Mouse (Mus musculus): ENCODE data around the gene Olfr509.
"Not testable (repeated sequence)": the region's sequence is repeated elsewhere in the genome, so short reads cannot be mapped to it uniquely, and the experiment has no call there.

Olfr509 gene

DNA sequence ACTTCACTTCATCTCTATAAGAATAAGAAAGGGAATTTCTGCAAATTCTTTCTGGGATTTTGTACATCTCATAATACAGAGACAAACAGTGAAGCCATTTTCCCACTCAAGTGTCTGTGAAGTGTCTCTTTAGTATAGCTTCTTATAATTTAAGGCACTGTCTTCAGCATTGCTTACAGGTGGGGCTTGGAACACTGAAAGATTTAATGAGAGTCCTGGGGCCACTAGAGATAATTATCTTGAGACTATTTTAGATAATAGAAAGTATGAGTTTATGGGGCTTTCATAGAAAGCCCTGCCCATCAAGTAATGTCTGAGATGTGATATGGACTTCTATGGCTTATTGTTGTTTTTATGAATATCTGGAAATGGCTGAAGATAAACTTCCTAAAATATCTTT is at the start of gene Olfr509:
Gene Olfr509, minus strand, starts transcription at position 101 of the 400 bp plus-strand sequence.
- no peak for DNase-seq (ENCODE audit: extremely low read depth, insufficient read length, low spot score)

DNA sequence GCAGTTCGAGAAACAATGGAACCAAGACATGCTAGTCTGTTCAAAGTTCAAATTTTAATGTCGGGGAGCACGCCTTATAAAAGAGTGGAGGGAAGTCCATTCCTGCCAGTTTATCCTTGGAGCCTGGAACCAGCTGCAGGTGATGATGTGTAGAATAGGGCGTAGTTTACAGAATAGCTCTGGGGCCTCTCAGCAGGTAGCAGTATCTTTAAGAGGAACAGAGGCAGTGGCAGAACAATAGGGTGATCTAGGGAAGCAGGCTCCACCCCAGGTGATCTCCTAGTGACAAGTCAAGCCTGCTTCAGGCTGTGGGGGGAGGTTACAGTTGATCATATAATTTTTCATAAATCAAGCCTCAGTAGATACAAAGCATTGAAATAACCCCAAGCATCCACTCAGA is 27.2 kb upstream of the Olfr509 start:
- no peak for DNase-seq (ENCODE audit: extremely low read depth, insufficient read length, low spot score)

DNA sequence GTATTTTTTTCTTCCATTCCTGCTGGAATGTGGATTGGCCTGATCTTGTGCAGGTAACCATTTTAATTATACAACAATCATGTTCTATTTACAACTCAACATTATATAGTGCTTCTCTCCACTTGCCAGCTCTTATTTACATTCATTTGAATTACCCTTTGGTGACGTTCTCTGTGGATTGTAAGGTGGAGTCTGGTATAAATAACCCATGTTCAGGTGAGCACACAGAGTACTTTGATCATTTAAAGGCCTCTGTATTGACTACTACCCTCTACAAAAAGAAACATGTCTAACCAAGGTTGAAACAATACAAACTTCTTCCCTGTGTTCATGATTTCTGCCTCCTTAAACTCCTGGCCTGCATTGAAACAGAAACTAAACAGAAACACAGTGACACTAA is 19.4 kb upstream of the Olfr509 start:
- no peak for DNase-seq (ENCODE audit: extremely low read depth, insufficient read length, low spot score)

- no peak for DNase-seq (ENCODE audit: extremely low read depth, insufficient read length, low spot score)
Measured at GRCm38 (mm10) chr7:108666118-108666517, 14.4 kb upstream of the Olfr509 start, which contains the start of gene Olfr510. TSS of gene Olfr510 (plus strand) at chr7:108666418.

- no peak for DNase-seq (ENCODE audit: extremely low read depth, insufficient read length, low spot score)
Measured at GRCm38 (mm10) chr7:108662419-108662818, 10.7 kb upstream of the Olfr509 start.

- no peak for DNase-seq (ENCODE audit: extremely low read depth, insufficient read length, low spot score)
Measured at GRCm38 (mm10) chr7:108629694-108630093, 22.0 kb downstream of the Olfr509 start, which contains the start of gene Olfr508. TSS of gene Olfr508 (plus strand) at chr7:108629994.

GRCm38 (mm10) chr7:108621514-108621913 is 30.2 kb downstream of the Olfr509 start, which contains the start of gene Olfr507:
TSS of gene Olfr507 (plus strand) at chr7:108621814.
- DNase-seq (ENCODE audit: extremely low read depth, insufficient read length, low spot score) = no peak

GRCm38 (mm10) chr7:108616781-108617180 is 34.9 kb downstream of the Olfr509 start:
- DNase-seq (ENCODE audit: extremely low read depth, insufficient read length, low spot score) = not testable (repeated sequence)

DNA sequence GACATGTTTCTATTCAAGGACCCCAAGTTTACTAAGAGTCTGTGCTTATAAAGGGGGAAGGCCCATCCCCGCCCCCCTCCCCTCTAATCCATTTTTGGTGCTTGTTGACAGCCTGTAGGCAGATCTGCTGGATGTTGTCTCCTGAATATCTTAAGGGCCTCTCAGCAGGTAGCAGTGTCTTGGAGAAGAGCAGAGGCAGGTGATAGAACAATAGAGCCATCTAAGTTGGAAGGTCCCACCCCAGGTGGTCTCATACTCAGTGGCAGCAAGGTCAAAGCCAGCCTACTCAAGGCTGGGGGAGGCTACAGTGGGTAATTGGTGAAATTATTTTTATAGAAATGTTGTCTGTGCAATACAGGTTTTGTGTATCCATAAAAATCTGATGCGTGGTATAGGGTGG is 37.6 kb downstream of the Olfr509 start:
- DNase-seq (ENCODE audit: extremely low read depth, insufficient read length, low spot score) = no peak

GRCm38 (mm10) chr7:108610487-108610886 is 41.2 kb downstream of the Olfr509 start, which contains the start of gene Olfr506:
TSS of gene Olfr506 (plus strand) at chr7:108610787.
- no peak for DNase-seq (ENCODE audit: extremely low read depth, insufficient read length, low spot score)

DNA sequence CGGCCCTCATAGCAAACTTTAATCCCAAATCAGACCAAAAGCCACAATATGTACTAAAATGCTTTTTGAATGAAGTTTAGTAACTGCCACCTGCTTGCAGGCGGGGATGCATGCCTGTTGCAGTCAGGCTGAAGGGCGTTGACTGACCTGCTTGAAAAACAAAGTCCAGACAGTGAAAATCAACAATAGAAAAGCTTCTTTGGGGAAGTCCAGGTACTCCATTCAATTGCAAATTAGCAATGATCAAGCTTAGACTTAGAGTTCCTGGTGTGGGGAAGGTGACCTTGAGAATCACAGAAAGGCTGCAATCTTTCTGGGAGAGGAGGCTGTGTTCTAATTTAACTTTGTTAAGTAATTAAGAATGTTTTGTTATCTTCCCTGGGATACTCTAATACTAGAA is 49.8 kb downstream of the Olfr509 start:
- DNase-seq (ENCODE audit: extremely low read depth, insufficient read length, low spot score) = not testable (repeated sequence)

Measured in 3134 (cell line).